Mouse (Mus musculus): Measurements from ENCODE around the gene Gm43064. TPM values are rescaled to one million over a fixed set of nuclear protein-coding genes. Genes with fewer than 3 reads are reported as not detected.

Gm43064 gene
- polyA plus RNA-seq (2014; fragmentation: Nextera tagmentation; extraction: Ambion mirVana): 0.39 TPM in 1 of 2 replicates, not detected in the other

DNA sequence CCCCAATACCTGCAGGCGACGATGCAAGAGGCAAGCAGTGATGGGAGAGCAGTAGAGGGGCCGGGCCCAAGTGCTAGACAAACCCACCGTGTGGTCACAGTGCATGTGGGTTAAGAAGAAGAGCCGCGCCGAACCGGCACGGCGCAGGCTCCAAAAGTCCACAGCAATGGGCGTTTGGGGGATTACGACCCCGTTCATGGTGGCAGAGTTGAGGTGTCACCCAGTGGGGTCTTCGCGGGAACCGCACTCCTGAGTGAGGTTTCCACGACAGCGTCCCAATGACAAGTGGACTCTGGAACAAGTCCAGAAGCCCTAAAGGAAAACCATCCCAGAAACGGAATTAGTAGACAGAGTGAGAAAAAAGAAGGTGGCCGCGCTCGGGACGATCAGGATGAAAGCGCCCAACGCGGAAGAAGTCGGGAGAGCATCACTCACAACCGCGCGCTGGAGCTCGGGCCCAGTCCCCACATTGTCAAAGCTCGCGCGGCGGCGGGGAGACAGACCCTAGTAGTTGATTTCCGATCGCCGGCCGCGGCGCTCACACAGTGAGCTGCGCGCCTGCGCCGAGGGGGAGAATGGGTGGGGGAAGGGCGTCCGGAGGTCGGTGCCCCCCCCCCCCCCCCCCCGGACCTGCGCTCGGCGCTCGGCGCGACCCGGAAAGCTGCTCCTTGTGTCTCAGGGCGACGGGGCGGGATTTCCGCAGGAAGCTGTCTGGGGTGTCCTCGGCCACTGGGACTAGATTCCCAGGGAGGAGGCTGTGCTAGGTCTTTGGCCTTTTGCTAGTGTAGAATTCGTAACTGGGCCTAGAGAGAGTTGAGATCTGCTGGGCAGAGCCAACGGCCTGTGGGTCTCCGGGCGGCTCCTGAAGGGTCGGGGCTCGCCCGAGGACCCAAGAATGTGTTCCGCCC, at the start of gene Gm43064, which contains the start of the genes Dclre1b and Ap4b1:
Gm43064 (plus strand) TSS at position 683 of the 908 bp plus-strand sequence.
Dclre1b (minus strand) TSS at position 554 of the 908 bp plus-strand sequence.
Ap4b1 (plus strand) TSS at position 630 of the 908 bp plus-strand sequence.
- H3K4me1 ChIP-seq (ENCODE audit: control insufficient read depth in 2 of 2, insufficient read depth in 2 of 2, low read length in 2 of 2): peaks cover 0 to 11% of the 10 kb centered on the region in 2 experiments; a peak in 3 of 4 replicates
- peak within 1 kb of the TSS; percentile 88 for H3K4me2 ChIP-seq (ENCODE audit: low read length)
- peak; percentile 95 for ATAC-seq (ENCODE audit: insufficient number of reproducible peaks, insufficient read depth, low FRiP score, low read depth)
- H3K4me3 ChIP-seq (ENCODE audit: control insufficient read depth in 1 of 2, insufficient read depth in 1 of 2, low read depth in 1 of 2, low read length in 2 of 2): peak within 1 kb of the TSS; percentile 77 to 79
- peak within 1 kb of the TSS; percentile 88 to 89 for H3K27ac ChIP-seq (replicated peaks in 1 of 2; ENCODE audit: control insufficient read depth in 1 of 2, insufficient read depth in 1 of 2, low read depth in 2 of 2, low read length in 2 of 2)
- under 1% methylated on average over 58 of the region's 70 CpGs for WGBS
- H3K36me3 ChIP-seq (ENCODE audit: control insufficient read depth, insufficient read depth, low read length): peaks cover 42% of the 10 kb centered on the region
- no peaks in the 10 kb centered on the region for H3K27me3 ChIP-seq (ENCODE audit: control insufficient read depth, insufficient read depth, low read length)
- peak within 1 kb of the TSS; percentile 84 for H3K9ac ChIP-seq (ENCODE audit: low read length)
- H3K9me3 ChIP-seq (ENCODE audit: control insufficient read depth, low read length): no peaks in the 10 kb centered on the region

DNA sequence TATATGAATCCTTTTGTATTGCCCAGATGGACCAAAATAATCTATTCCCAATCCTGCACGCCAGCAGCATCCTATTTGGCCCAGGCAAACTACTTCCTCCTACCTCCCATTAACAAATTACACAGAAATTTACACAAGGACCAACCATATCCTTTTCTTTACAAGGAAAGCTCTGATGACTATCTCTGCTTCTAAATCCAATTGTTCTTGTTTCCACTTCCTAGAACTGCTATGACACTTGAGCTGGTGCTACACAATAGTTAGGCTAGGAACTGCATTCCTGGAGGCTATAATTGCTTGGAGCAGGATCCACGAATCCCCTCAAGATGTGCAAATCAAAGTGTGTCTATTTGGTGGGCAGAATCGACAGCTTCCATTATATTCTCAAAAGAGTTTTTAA, 42.6 kb upstream of the Gm43064 start:
- WGBS: 69% methylated on average over 3 of the region's 3 CpGs
- Histone ChIP-seq H3K36me3 (ENCODE audit: control insufficient read depth, insufficient read depth, low read length) (peaks cover 57% of the 10 kb centered on the region), H3K27me3 (ENCODE audit: control insufficient read depth, insufficient read depth, low read length) (no peaks in the 10 kb centered on the region), H3K4me3 (ENCODE audit: control insufficient read depth in 1 of 2, insufficient read depth in 1 of 2, low read depth in 1 of 2, low read length in 2 of 2) (no peak overlapping the region), H3K9ac (ENCODE audit: low read length) (no peak overlapping the region), H3K9me3 (ENCODE audit: control insufficient read depth, low read length) (no peaks in the 10 kb centered on the region), H3K27ac (replicated peaks in 1 of 2; ENCODE audit: control insufficient read depth in 1 of 2, insufficient read depth in 1 of 2, low read depth in 2 of 2, low read length in 2 of 2) (no peak overlapping the region), H3K4me2 (ENCODE audit: low read length) (no peak overlapping the region), H3K4me1 (ENCODE audit: control insufficient read depth in 2 of 2, insufficient read depth in 2 of 2, low read length in 2 of 2) (peaks cover 2 to 13% of the 10 kb centered on the region in 2 experiments; a peak in 3 of 4 replicates)
- no peak for ATAC-seq (ENCODE audit: insufficient number of reproducible peaks, insufficient read depth, low FRiP score, low read depth)

DNA sequence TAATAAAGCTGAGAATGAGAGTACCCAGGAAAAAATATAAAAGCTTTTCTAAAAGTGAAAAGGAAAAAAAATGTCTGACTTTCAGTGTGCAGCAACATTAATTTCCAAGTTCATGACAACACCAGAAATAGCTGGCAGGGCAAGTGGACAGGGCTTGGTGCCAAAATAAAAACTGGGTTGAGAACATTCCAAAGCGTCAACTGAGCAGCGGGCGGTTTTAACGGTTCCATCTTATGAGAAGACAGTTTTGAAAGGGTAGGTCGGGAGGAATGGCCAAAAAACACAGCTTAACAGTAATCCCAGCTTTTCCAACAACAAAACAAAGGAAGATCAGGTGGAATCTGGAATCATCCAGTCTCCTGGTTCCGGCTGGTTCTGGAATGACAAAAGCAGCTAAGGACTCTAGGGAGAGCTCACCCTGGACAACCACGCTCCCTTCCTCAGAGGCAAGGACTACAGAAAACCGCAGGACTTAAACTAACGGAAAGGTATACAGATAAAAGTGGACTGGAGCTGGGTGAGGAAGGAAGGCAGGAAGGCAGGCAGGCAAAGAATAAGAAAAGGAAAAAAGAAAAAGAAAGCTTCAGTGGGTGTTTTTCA, 37.7 kb upstream of the Gm43064 start:
- H3K9me3 ChIP-seq (ENCODE audit: control insufficient read depth, low read length): no peaks in the 10 kb centered on the region
- peaks cover 41% of the 10 kb centered on the region for H3K36me3 ChIP-seq (ENCODE audit: control insufficient read depth, insufficient read depth, low read length)
- no peak overlapping the region; a peak in 1 of 4 replicates for H3K4me3 ChIP-seq (ENCODE audit: control insufficient read depth in 1 of 2, insufficient read depth in 1 of 2, low read depth in 1 of 2, low read length in 2 of 2)
- H3K9ac ChIP-seq (ENCODE audit: low read length): peak overlapping the region; percentile 61
- H3K4me2 ChIP-seq (ENCODE audit: low read length): peak overlapping the region; percentile 60
- H3K27me3 ChIP-seq (ENCODE audit: control insufficient read depth, insufficient read depth, low read length): no peaks in the 10 kb centered on the region
- H3K27ac ChIP-seq (replicated peaks in 1 of 2; ENCODE audit: control insufficient read depth in 1 of 2, insufficient read depth in 1 of 2, low read depth in 2 of 2, low read length in 2 of 2): peak overlapping the region; percentile 66 to 95
- peaks cover 10 to 29% of the 10 kb centered on the region in 2 experiments for H3K4me1 ChIP-seq (ENCODE audit: control insufficient read depth in 2 of 2, insufficient read depth in 2 of 2, low read length in 2 of 2)
- ATAC-seq (ENCODE audit: insufficient number of reproducible peaks, insufficient read depth, low FRiP score, low read depth): peak; percentile 36; the same call in 1 of the 2 replicates
- 18% methylated on average over 9 of the region's 9 CpGs for WGBS

DNA sequence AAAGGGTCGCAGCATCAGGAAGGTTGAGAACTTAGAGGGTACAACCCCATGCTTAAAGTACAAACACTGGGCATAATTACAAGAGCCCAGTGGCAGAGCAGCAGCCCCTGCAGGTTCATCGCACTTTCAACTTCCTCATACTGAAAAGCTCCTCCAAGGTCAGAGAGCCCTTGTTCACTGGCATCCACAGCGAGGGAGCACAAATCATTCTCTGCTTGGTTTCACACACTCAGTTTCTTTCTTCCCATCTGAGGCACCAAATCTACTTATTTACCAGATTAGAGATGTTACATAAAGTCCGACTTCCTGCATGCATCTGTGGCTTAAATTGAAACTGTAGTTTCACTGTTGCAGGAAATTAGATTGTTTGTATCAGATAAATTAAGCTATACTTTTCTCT, 36.5 kb upstream of the Gm43064 start:
- Histone ChIP-seq H3K9me3 (ENCODE audit: control insufficient read depth, low read length) (no peaks in the 10 kb centered on the region), H3K9ac (ENCODE audit: low read length) (peak overlapping the region; percentile 60), H3K27ac (replicated peaks in 1 of 2; ENCODE audit: control insufficient read depth in 1 of 2, insufficient read depth in 1 of 2, low read depth in 2 of 2, low read length in 2 of 2) (peak overlapping the region; percentile 23 to 95), H3K36me3 (ENCODE audit: control insufficient read depth, insufficient read depth, low read length) (peaks cover 47% of the 10 kb centered on the region), H3K27me3 (ENCODE audit: control insufficient read depth, insufficient read depth, low read length) (no peaks in the 10 kb centered on the region), H3K4me2 (ENCODE audit: low read length) (no peak overlapping the region), H3K4me1 (ENCODE audit: control insufficient read depth in 2 of 2, insufficient read depth in 2 of 2, low read length in 2 of 2) (peaks cover 10 to 29% of the 10 kb centered on the region in 2 experiments), H3K4me3 (ENCODE audit: control insufficient read depth in 1 of 2, insufficient read depth in 1 of 2, low read depth in 1 of 2, low read length in 2 of 2) (no peak overlapping the region)
- ATAC-seq (ENCODE audit: insufficient number of reproducible peaks, insufficient read depth, low FRiP score, low read depth): no peak
- WGBS: 47% methylated on average over 4 of the region's 4 CpGs

DNA sequence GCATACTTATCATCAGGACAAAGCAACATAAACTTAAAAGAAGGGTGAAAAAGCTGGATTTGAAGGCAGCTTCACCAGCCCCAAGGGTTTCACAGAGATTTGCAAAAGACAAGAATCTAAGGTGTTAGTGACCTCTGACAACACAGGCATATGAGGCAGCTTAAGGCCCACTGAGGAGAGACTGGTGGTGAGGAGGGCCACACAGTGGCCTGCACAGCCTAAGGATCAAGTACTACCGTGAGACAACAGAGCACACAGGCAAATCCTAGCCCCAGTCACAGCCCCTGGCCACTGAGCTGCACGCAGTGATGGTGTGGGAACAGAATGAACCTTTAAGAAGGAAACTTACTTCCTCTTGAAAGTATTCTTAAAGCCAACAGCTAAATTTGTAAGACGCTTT, 35.9 kb upstream of the Gm43064 start:
- Histone ChIP-seq H3K36me3 (ENCODE audit: control insufficient read depth, insufficient read depth, low read length) (peaks cover 46% of the 10 kb centered on the region), H3K4me3 (ENCODE audit: control insufficient read depth in 1 of 2, insufficient read depth in 1 of 2, low read depth in 1 of 2, low read length in 2 of 2) (no peak overlapping the region), H3K9ac (ENCODE audit: low read length) (peak overlapping the region; percentile 60; the same call in 1 of the 2 replicates), H3K4me2 (ENCODE audit: low read length) (no peak overlapping the region), H3K9me3 (ENCODE audit: control insufficient read depth, low read length) (no peaks in the 10 kb centered on the region), H3K27ac (replicated peaks in 1 of 2; ENCODE audit: control insufficient read depth in 1 of 2, insufficient read depth in 1 of 2, low read depth in 2 of 2, low read length in 2 of 2) (peak overlapping the region; percentile 71 to 95), H3K4me1 (ENCODE audit: control insufficient read depth in 2 of 2, insufficient read depth in 2 of 2, low read length in 2 of 2) (peaks cover 10 to 29% of the 10 kb centered on the region in 2 experiments), H3K27me3 (ENCODE audit: control insufficient read depth, insufficient read depth, low read length) (no peaks in the 10 kb centered on the region)
- WGBS: 80% methylated on average over 3 of the region's 3 CpGs
- ATAC-seq (ENCODE audit: insufficient number of reproducible peaks, insufficient read depth, low FRiP score, low read depth): no peak

DNA sequence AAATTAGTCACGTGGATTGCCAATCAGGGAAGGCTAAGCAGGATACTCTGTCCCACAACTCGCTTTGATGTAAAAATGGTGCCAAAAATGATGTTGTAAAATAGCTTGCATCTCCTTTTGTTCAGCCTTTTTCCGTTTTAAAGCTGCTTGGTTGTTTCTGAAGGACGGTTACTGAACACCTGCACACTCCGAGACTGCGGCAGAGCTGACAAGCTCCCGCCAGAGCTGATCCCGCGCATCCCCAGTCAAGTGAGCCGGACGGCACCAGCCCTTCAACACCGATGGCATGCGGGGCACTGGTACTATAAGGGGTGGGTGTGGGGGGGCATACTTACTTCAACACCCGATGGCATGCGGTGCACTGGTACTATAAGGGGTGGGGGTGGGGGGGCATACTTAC, 35.4 kb upstream of the Gm43064 start:
- Histone ChIP-seq H3K36me3 (ENCODE audit: control insufficient read depth, insufficient read depth, low read length) (peaks cover 42% of the 10 kb centered on the region), H3K4me3 (ENCODE audit: control insufficient read depth in 1 of 2, insufficient read depth in 1 of 2, low read depth in 1 of 2, low read length in 2 of 2) (no peak overlapping the region), H3K4me2 (ENCODE audit: low read length) (no peak overlapping the region), H3K27me3 (ENCODE audit: control insufficient read depth, insufficient read depth, low read length) (no peaks in the 10 kb centered on the region), H3K9ac (ENCODE audit: low read length) (no peak overlapping the region), H3K27ac (replicated peaks in 1 of 2; ENCODE audit: control insufficient read depth in 1 of 2, insufficient read depth in 1 of 2, low read depth in 2 of 2, low read length in 2 of 2) (peak overlapping the region in 1 of 2 experiments; percentile 95; a peak in 1 of 4 replicates), H3K4me1 (ENCODE audit: control insufficient read depth in 2 of 2, insufficient read depth in 2 of 2, low read length in 2 of 2) (peaks cover 10 to 34% of the 10 kb centered on the region in 2 experiments), H3K9me3 (ENCODE audit: control insufficient read depth, low read length) (no peaks in the 10 kb centered on the region)
- ATAC-seq (ENCODE audit: insufficient number of reproducible peaks, insufficient read depth, low FRiP score, low read depth): no peak
- 75% methylated on average over 15 of the region's 15 CpGs for WGBS

DNA sequence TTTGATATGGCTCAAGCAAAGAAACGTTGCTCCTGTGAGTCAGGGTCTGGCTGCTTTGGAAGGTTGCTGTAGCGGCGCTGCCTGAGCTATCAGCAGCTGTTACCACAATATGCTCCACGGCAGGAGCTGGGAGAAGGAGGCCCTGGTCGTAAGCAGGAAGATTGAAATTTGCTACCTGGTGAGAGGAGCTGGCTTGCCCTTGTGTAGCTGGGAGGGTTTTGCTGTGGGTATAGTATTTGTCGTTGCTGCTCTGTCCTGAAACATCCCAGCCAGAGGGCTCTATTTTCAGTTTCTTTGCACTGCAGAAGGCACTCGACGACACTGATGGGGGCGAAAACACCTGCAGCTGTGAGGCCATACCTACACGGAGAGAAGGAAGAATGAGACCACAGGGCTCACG, 31.4 kb upstream of the Gm43064 start:
- no peak overlapping the region for H3K9ac ChIP-seq (ENCODE audit: low read length)
- no peaks in the 10 kb centered on the region for H3K9me3 ChIP-seq (ENCODE audit: control insufficient read depth, low read length)
- no peak for ATAC-seq (ENCODE audit: insufficient number of reproducible peaks, insufficient read depth, low FRiP score, low read depth)
- H3K4me2 ChIP-seq (ENCODE audit: low read length): no peak overlapping the region
- no peak overlapping the region for H3K4me3 ChIP-seq (ENCODE audit: control insufficient read depth in 1 of 2, insufficient read depth in 1 of 2, low read depth in 1 of 2, low read length in 2 of 2)
- peaks cover 33% of the 10 kb centered on the region for H3K36me3 ChIP-seq (ENCODE audit: control insufficient read depth, insufficient read depth, low read length)
- no peaks in the 10 kb centered on the region for H3K27me3 ChIP-seq (ENCODE audit: control insufficient read depth, insufficient read depth, low read length)
- no peak overlapping the region for H3K27ac ChIP-seq (replicated peaks in 1 of 2; ENCODE audit: control insufficient read depth in 1 of 2, insufficient read depth in 1 of 2, low read depth in 2 of 2, low read length in 2 of 2)
- 76% methylated on average over 11 of the region's 11 CpGs for WGBS
- H3K4me1 ChIP-seq (ENCODE audit: control insufficient read depth in 2 of 2, insufficient read depth in 2 of 2, low read length in 2 of 2): peaks cover 4 to 19% of the 10 kb centered on the region in 2 experiments
